Mouse (Mus musculus): Measurements from ENCODE around the gene Zfp57. TPM values are rescaled to one million over a fixed set of nuclear protein-coding genes. Genes with fewer than 3 reads are reported as not detected.

The Zfp57 gene
- total RNA-seq, 2 experiments from 2014 or later: 73.3 to 83.7 TPM

GRCm38 (mm10) chr17:37044651-37045244, 43.8 kb downstream of the Zfp57 start:
- DNase-seq (ENCODE audit: low spot score in 2 of 2): no peak

GRCm38 (mm10) chr17:37045611-37046311, 44.8 kb downstream of the Zfp57 start, which contains the start of gene Gabbr1:
Gene Gabbr1, plus strand, starts transcription at chr17:37045966.
- DNase-seq (ENCODE audit: low spot score in 2 of 2): peak; percentile 78 to 88

DNA sequence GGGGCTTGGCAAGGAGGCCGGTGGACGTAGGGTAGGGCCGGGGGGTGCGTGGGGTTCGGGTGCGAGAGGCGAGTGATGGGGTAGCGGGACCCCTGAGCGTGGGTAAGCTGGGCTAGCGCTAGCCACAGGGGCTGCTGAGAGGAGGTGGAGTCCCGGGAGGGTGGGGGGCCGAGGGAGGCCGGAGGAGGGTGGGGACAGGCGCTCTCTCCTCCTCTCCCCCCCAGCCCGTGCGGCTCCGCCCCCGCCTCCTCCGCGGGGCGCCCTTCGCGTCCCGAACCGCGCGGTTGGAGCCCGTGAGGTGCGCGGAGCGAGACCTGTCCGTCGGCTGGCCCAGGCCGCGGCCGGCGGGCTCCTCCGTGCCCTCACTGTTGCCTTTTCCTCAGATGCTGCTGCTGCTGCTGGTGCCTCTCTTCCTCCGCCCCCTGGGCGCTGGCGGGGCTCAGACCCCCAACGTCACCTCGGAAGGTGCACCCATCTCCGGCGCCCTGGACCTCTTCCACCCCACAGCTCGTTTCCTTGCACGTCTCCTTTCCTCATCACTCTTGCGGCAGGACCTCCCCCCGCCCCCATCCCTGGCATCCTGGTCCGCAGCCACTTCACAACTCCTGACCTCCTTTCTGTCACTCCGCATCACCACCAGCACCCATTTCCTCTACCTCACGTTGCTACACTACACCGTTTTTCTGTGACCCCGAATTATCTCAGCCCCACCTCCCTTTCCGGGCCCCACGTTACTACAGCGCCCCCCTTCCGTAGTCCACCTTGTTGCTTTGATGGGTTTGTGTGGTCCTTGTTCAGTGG, 45.5 kb downstream of the Zfp57 start:
- DNase-seq (ENCODE audit: low spot score in 2 of 2): peak; percentile 68 to 79

DNA sequence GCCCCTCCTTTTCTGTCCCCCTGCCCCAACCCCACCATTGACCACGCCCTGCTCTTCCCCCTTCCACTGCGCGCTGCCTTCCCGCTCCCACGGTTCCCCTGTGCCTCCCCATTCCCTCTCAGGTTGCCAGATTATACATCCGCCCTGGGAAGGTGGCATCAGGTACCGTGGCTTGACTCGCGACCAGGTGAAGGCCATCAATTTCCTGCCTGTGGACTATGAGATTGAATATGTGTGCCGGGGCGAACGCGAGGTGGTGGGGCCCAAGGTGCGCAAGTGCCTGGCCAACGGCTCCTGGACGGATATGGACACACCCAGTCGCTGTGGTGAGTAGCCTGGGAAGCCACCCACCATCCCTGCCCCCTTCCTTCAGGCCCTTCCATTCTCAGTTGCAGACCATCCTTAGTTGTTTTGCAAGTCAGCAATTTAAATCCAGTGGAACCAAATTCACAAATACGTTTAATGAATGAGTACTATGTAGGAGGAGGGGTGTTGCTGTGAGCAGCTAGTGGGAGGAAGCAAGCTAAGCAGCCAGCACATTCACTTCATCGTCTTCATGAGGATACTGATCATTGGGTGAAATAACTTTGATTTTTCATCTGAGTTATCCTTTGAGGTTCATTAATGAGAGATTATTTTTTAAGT, 46.5 kb downstream of the Zfp57 start:
- DNase-seq (ENCODE audit: low spot score in 2 of 2): no peak

DNA sequence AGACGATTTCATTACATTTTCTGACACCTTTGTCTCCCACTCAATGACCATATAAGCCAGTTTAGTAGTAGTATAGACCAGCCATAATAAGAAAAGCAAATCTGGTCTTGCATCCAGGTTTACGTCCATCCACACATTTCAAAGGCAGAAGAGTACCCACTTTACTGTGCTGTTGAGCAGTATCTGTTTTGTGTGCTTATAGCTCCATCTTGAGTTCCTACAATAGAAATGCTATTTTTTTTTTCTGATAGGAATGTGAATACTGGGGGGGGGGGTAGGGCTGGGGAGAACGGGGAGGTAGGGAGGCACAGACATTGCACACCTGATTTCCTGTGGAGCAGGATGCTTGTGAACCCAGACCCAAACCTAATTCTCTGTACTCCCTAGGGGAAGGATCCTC, 47.0 kb downstream of the Zfp57 start:
- no peak for DNase-seq (ENCODE audit: low spot score in 2 of 2)

- no peak for DNase-seq (ENCODE audit: low spot score in 2 of 2)
Measured at GRCm38 (mm10) chr17:37048383-37048782, 47.4 kb downstream of the Zfp57 start.

GRCm38 (mm10) chr17:37049570-37050310, 48.8 kb downstream of the Zfp57 start:
- DNase-seq (ENCODE audit: low spot score in 2 of 2): peak; percentile 84 to 89

- peak; percentile 91 to 92 for DNase-seq (ENCODE audit: low spot score in 2 of 2)
Measured at GRCm38 (mm10) chr17:37050399-37050798, 49.4 kb downstream of the Zfp57 start.

- peak in 1 of 2 experiments; percentile 53 for DNase-seq (ENCODE audit: low spot score in 2 of 2)
Measured at GRCm38 (mm10) chr17:37050876-37051275, 49.9 kb downstream of the Zfp57 start.

GRCm38 (mm10) chr17:37051745-37052144, 50.8 kb downstream of the Zfp57 start:
- DNase-seq (ENCODE audit: low spot score in 2 of 2): no peak

DNA sequence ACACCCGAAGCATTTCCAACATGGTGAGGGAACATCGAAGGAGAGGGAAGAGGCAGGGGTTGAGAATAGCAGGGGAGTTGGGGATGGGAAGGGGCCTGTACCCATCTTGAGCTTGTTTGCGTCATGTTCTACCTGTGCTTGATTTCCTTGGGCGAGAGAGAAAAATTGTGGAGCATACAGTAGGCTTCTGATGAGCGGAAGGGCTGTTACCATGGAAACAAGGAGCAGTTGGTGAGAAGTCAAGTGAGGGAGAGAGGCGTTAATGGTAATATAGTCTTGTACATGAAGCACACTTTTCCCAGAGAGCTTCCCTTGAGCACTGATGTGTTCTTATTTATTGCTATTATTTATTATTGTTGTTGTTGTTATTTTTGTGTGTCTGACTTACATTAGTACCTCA, 56.0 kb downstream of the Zfp57 start:
- DNase-seq (ENCODE audit: low spot score in 2 of 2): peak in 1 of 2 experiments; percentile 21

Other genes starting within 250 kb of the Zfp57 start
- not detected for gene H2-M10.5, start 228.3 kb upstream of the Zfp57 start, total RNA-seq (2021)
- not detected for gene H2-M10.6, start 189.0 kb upstream of the Zfp57 start, total RNA-seq (2021)
- gene Trim26, start 164.0 kb upstream of the Zfp57 start, total RNA-seq (2021): 10 to 100 TPM; 22.7 to 28.8 TPM
- not detected for gene Trim15, start 134.0 kb upstream of the Zfp57 start, total RNA-seq (2021)
- under 1 TPM in 1 of 2 experiments, not detected in 1; 0.16 TPM for gene Trim10, start 131.6 kb upstream of the Zfp57 start, total RNA-seq (2021)
- gene Trim40, start 111.0 kb upstream of the Zfp57 start, total RNA-seq (2021): not detected
- not detected for gene Trim31, start 103.0 kb upstream of the Zfp57 start, total RNA-seq (2021)
- gene Rnf39, start 58.2 kb upstream of the Zfp57 start, total RNA-seq (2021): 1 to 10 TPM; 4.9 to 5.4 TPM
- gene Ppp1r11, start 49.4 kb upstream of the Zfp57 start, total RNA-seq (2021): 100 to 1,000 TPM in 1 of 2 experiments, 10 to 100 TPM in 1; 88.2 to 100 TPM
- 10 to 100 TPM; 30.2 to 30.3 TPM for gene Znrd1, start 42.6 kb upstream of the Zfp57 start, total RNA-seq (2021)
- gene Znrd1as, start 42.6 kb upstream of the Zfp57 start, total RNA-seq (2021): 1 to 10 TPM; 4.8 to 5.3 TPM
- under 1 TPM; 0.53 to 0.83 TPM for gene 2410137M14Rik, start 19.9 kb upstream of the Zfp57 start, total RNA-seq (2021)
- 1 to 10 TPM; 3.2 to 3.7 TPM for gene H2-M5, start 11.6 kb upstream of the Zfp57 start, total RNA-seq (2021)
- 1 to 10 TPM; 3.2 to 4.3 TPM for gene Mog, start 22.2 kb downstream of the Zfp57 start, total RNA-seq (2021)
- gene Gabbr1, start 44.8 kb downstream of the Zfp57 start, total RNA-seq (2021): 100 to 1,000 TPM; 594 to 649 TPM
- not detected for gene Olfr90, start 87.3 kb downstream of the Zfp57 start, total RNA-seq (2021)
- not detected for gene Olfr91, start 97.1 kb downstream of the Zfp57 start, total RNA-seq (2021)
- not detected for gene Olfr92, start 118.9 kb downstream of the Zfp57 start, total RNA-seq (2021)
- not detected for gene Olfr93, start 160.3 kb downstream of the Zfp57 start, total RNA-seq (2021)
- not detected for gene Ubd, start 192.7 kb downstream of the Zfp57 start, total RNA-seq (2021)
- gene Olfr94, start 199.8 kb downstream of the Zfp57 start, total RNA-seq (2021): not detected
- gene Olfr95, start 212.0 kb downstream of the Zfp57 start, total RNA-seq (2021): not detected
- gene Olfr96, start 219.0 kb downstream of the Zfp57 start, total RNA-seq (2021): not detected
- not detected for gene Olfr97, start 236.2 kb downstream of the Zfp57 start, total RNA-seq (2021)